ENCODE assay signal across 7 mouse cellular contexts in genomic region chr15:83293706-83294645, GRCm38 (mm10). TPM values are rescaled to one million over a fixed set of nuclear protein-coding genes. Genes with fewer than 3 reads are reported as not detected.
A peak's percentile ranks its signal among the peaks of the same experiment; 100 is the strongest.
DNase-seq lines count a peak whose midpoint lies in the region; ATAC-seq lines count a peak whose summit lies in the region.

No protein-coding gene starts in this region.

- 83% methylated on average over 8 of the region's 8 CpGs for WGBS in limb, embryonic 12.5 days
- 94% methylated on average over 8 of the region's 8 CpGs for WGBS in limb, embryonic 10.5 days
- WGBS in embryonic facial prominence, embryonic 15.5 days = 72% methylated on average over 8 of the region's 8 CpGs
- 90% methylated on average over 8 of the region's 8 CpGs for WGBS in midbrain, embryonic 15.5 days

- H3K27me3 ChIP-seq in limb, embryonic 12.5 days = no peaks in the 10 kb centered on the region
- no peaks in the 10 kb centered on the region for H3K27me3 ChIP-seq in limb, embryonic 10.5 days (ENCODE audit: low read depth, poor library complexity, severe bottlenecking)
- H3K27me3 ChIP-seq in embryonic facial prominence, embryonic 15.5 days = no peaks in the 10 kb centered on the region
- H3K27me3 ChIP-seq in midbrain, embryonic 15.5 days (replicated peaks) = no peaks in the 10 kb centered on the region

- H3K4me3 ChIP-seq in limb, embryonic 12.5 days (replicated peaks) = no peak overlapping the region
- no peak overlapping the region for H3K4me3 ChIP-seq in limb, embryonic 10.5 days
- no peak overlapping the region for H3K4me3 ChIP-seq in embryonic facial prominence, embryonic 15.5 days (replicated peaks)
- no peak overlapping the region for H3K4me3 ChIP-seq in midbrain, embryonic 15.5 days

- no peak overlapping the region for H3K4me2 ChIP-seq in limb, embryonic 12.5 days
- no peak overlapping the region for H3K4me2 ChIP-seq in embryonic facial prominence, embryonic 15.5 days (replicated peaks)
- no peak overlapping the region for H3K4me2 ChIP-seq in midbrain, embryonic 15.5 days

- peaks cover 4% of the 10 kb centered on the region for H3K36me3 ChIP-seq in limb, embryonic 12.5 days
- no peaks in the 10 kb centered on the region for H3K36me3 ChIP-seq in limb, embryonic 10.5 days
- H3K36me3 ChIP-seq in embryonic facial prominence, embryonic 15.5 days = peaks cover 6% of the 10 kb centered on the region; the same call in 1 of the 2 replicates
- no peaks in the 10 kb centered on the region for H3K36me3 ChIP-seq in midbrain, embryonic 15.5 days (replicated peaks)

- H3K27ac ChIP-seq in limb, embryonic 12.5 days = 0 out of 2 replicates have a peak overlapping the region, but pooled peaks have one; percentile 35
- no peak overlapping the region for H3K27ac ChIP-seq in limb, embryonic 10.5 days
- peak overlapping the region; percentile 39; the same call in 1 of the 2 replicates for H3K27ac ChIP-seq in embryonic facial prominence, embryonic 15.5 days (replicated peaks)
- no peak overlapping the region for H3K27ac ChIP-seq in midbrain, embryonic 15.5 days

- H3K9me3 ChIP-seq in limb, embryonic 12.5 days = no peaks in the 10 kb centered on the region
- H3K9me3 ChIP-seq in limb, embryonic 10.5 days (replicated peaks) = no peaks in the 10 kb centered on the region
- H3K9me3 ChIP-seq in embryonic facial prominence, embryonic 15.5 days (replicated peaks) = no peaks in the 10 kb centered on the region
- H3K9me3 ChIP-seq in midbrain, embryonic 15.5 days = no peaks in the 10 kb centered on the region

- peaks cover 25% of the 10 kb centered on the region for H3K4me1 ChIP-seq in limb, embryonic 12.5 days (replicated peaks)
- peaks cover 26% of the 10 kb centered on the region for H3K4me1 ChIP-seq in limb, embryonic 10.5 days
- H3K4me1 ChIP-seq in embryonic facial prominence, embryonic 15.5 days = peaks cover 19% of the 10 kb centered on the region
- H3K4me1 ChIP-seq in midbrain, embryonic 15.5 days = peaks cover 4% of the 10 kb centered on the region; the same call in 1 of the 2 replicates

- ATAC-seq in limb, embryonic 12.5 days (ENCODE audit: insufficient number of reproducible peaks, insufficient read depth, low FRiP score, low TSS enrichment, low read depth) = no peak
- no peak for ATAC-seq in embryonic facial prominence, embryonic 15.5 days (ENCODE audit: insufficient number of reproducible peaks, low FRiP score, low TSS enrichment, low read depth)
- ATAC-seq in midbrain, embryonic 15.5 days (replicated peaks) = no peak

- H3K9ac ChIP-seq in limb, embryonic 12.5 days (replicated peaks) = no peak overlapping the region
- no peak overlapping the region for H3K9ac ChIP-seq in embryonic facial prominence, embryonic 15.5 days
- no peak overlapping the region for H3K9ac ChIP-seq in midbrain, embryonic 15.5 days

- DNase-seq in limb, embryonic 10.5 days (ENCODE audit: low spot score) = no peak
- DNase-seq in kidney, adult 11 months = peak; percentile 91
- DNase-seq in lung, postnatal 4 days = peak; percentile 42 to 60
- DNase-seq in natural killer cell, adult 2 months (ENCODE audit: low spot score in 2 of 2) = no peak

RNA-seq across cellular contexts. Expression of gene A4galt, which starts 42.4 kb away (rescaled TPM):
- polyA plus RNA-seq in limb, embryonic 12.5 days (2016; fragmentation: Nextera tagmentation; extraction: Ambion mirVana) = 0.16 TPM in 1 of 2 replicates, not detected in the other
- polyA plus RNA-seq in limb, embryonic 10.5 days (2016; fragmentation: Nextera tagmentation; extraction: Ambion mirVana) = not detected in 2 replicates
- polyA plus RNA-seq in embryonic facial prominence, embryonic 15.5 days (2015; fragmentation: Nextera tagmentation; extraction: Ambion mirVana) = 4.3 and 4.7 TPM in 2 replicates
- 3.4 and 3.7 TPM in 2 replicates for polyA plus RNA-seq in midbrain, embryonic 15.5 days (2015; fragmentation: Nextera tagmentation; extraction: Ambion mirVana)

RNA-seq across cellular contexts. Expression of gene Arfgap3, which starts 56.1 kb away (rescaled TPM):
- polyA plus RNA-seq in limb, embryonic 12.5 days (2016; fragmentation: Nextera tagmentation; extraction: Ambion mirVana) = 40.3 and 42.5 TPM in 2 replicates
- polyA plus RNA-seq in limb, embryonic 10.5 days (2016; fragmentation: Nextera tagmentation; extraction: Ambion mirVana) = 22.8 and 34.0 TPM in 2 replicates
- polyA plus RNA-seq in embryonic facial prominence, embryonic 15.5 days (2015; fragmentation: Nextera tagmentation; extraction: Ambion mirVana) = 51.1 and 54.1 TPM in 2 replicates
- polyA plus RNA-seq in midbrain, embryonic 15.5 days (2015; fragmentation: Nextera tagmentation; extraction: Ambion mirVana) = 44.4 and 45.1 TPM in 2 replicates

Comparison
In these comparisons a context has a peak if more than half of its experiments do, and no peak if none do; other contexts are left out.
1. H3K27ac ChIP-seq: peak in limb, embryonic 12.5 days (single experiment) and embryonic facial prominence, embryonic 15.5 days (single experiment); none in limb, embryonic 10.5 days (single experiment) and midbrain, embryonic 15.5 days (single experiment).
2. DNase-seq: peak in kidney, adult 11 months (single experiment) and lung, postnatal 4 days (2 of 2); none in limb, embryonic 10.5 days (single experiment) and natural killer cell, adult 2 months (0 of 2).